Mouse (Mus musculus) lung, embryonic 14.5 days (tissue): Measurements from ENCODE around the gene Sox30. TPM values are rescaled to one million over a fixed set of nuclear protein-coding genes. Genes with fewer than 3 reads are reported as not detected.

Source experiments
- ATAC-seq: fragments of 200-750 bp; cut with Nextera tagmentation; 2 replicates; pipeline ENCODE4 v1.8.0; 2017; ENCODE audit warnings: mild to moderate bottlenecking, moderate TSS enrichment, moderate library complexity; ENCODE audit not compliant: insufficient read depth
- DNase-seq: peaks from one replicate; pipeline ENCODE4 v3.0.0-alpha.2; 2015
- H3K27ac ChIP-seq: fragments of 300-500 bp; sonication (generic); 2 replicates; pipeline ENCODE4 v1.5.1; 2014; ENCODE audit warnings: low read depth, mild to moderate bottlenecking, moderate library complexity
- H3K27me3 ChIP-seq: fragments of 300-500 bp; sonication (generic); 2 replicates; pipeline ENCODE4 v1.6.1; 2014; ENCODE audit warnings: low read length, control low read depth; ENCODE audit not compliant: insufficient read depth
- H3K36me3 ChIP-seq: fragments of 300-500 bp; sonication (generic); 2 replicates; pipeline ENCODE4 v1.6.1; 2014; ENCODE audit warnings: control low read depth; ENCODE audit not compliant: insufficient read depth
- H3K4me1 ChIP-seq: fragments of 300-500 bp; sonication (generic); 2 replicates; pipeline ENCODE4 v1.6.1; 2014; ENCODE audit warnings: antibody characterized with exemption, control low read depth; ENCODE audit not compliant: insufficient read depth
- H3K4me2 ChIP-seq: fragments of 300-500 bp; sonication (generic); 2 replicates; pipeline ENCODE4 v1.6.1; 2014; ENCODE audit warnings: mild to moderate bottlenecking
- H3K4me3 ChIP-seq: fragments of 300-500 bp; sonication (generic); 2 replicates; pipeline ENCODE4 v1.5.1; 2014; ENCODE audit warnings: low read depth, low read length
- H3K9ac ChIP-seq: fragments of 300-500 bp; sonication (generic); 2 replicates; pipeline ENCODE4 v1.6.1; 2014
- H3K9me3 ChIP-seq: fragments of 300-500 bp; sonication (generic); 2 replicates; pipeline ENCODE4 v1.6.1; 2016; ENCODE audit warnings: low read depth, low read length, control low read depth
- CTCF ChIP-seq: IDR thresholded peaks from 2 replicates; pipeline ENCODE4 v1.5.1; 2016; ENCODE audit warnings: antibody characterized with exemption, low read depth
- WGBS: fragments of 180-500 bp; shearing (Covaris S2); extraction: QIAGEN DNeasy Blood & Tissue Kit; methylation state at CpG from one replicate; pipeline ENCODE4 v1.1.7; 2014; 5-methylcytosine and 5-hydroxymethylcytosine counted together
- polyA plus RNA-seq: library from polyadenylated mRNA; unstranded; fragments of >200 nt; fragmentation: Nextera tagmentation; extraction: Ambion mirVana; gene quantifications from 2 replicates; pipeline ENCODE4 v1.2.1, GENCODE M21; 2014

Sox30 gene
- polyA plus RNA-seq = 0.09 and 0.12 TPM in 2 replicates

GRCm38 (mm10) chr11:45979946-45980892 is at the start of gene Sox30:
Gene Sox30, plus strand, starts transcription at chr11:45980310.
- Histone ChIP-seq H3K27ac (peak within 1 kb of the TSS; percentile 18; the same call in 1 of the 2 replicates), H3K4me3 (peak within 1 kb of the TSS; percentile 58), H3K9me3 (peaks cover 5% of the 10 kb centered on the region), H3K27me3 (peaks cover 3% of the 10 kb centered on the region; the same call in 1 of the 2 replicates), H3K4me1 (no peaks in the 10 kb centered on the region), H3K36me3 (no peaks in the 10 kb centered on the region), H3K9ac (peak within 1 kb of the TSS; percentile 80), H3K4me2 (peak within 1 kb of the TSS; percentile 84)
- DNase-seq = peak; percentile 73
- TF ChIP-seq CTCF = no peak
- WGBS = 8% methylated on average over 106 of the region's 115 CpGs
- ATAC-seq = peak; percentile 95

GRCm38 (mm10) chr11:45932771-45933170 is 47.3 kb upstream of the Sox30 start:
- Histone ChIP-seq H3K36me3 (peaks cover 69% of the 10 kb centered on the region), H3K4me3 (no peak overlapping the region), H3K4me2 (no peak overlapping the region), H3K9me3 (no peaks in the 10 kb centered on the region), H3K27me3 (no peaks in the 10 kb centered on the region), H3K27ac (no peak overlapping the region), H3K9ac (no peak overlapping the region), H3K4me1 (no peaks in the 10 kb centered on the region)
- no peak for DNase-seq
- no peak for TF ChIP-seq CTCF
- 89% methylated on average over 10 of the region's 10 CpGs for WGBS
- ATAC-seq = no peak

GRCm38 (mm10) chr11:45937478-45937877 is 42.6 kb upstream of the Sox30 start:
- TF ChIP-seq CTCF = no peak
- H3K27me3 ChIP-seq = no peaks in the 10 kb centered on the region
- H3K4me3 ChIP-seq = no peak overlapping the region
- no peaks in the 10 kb centered on the region for H3K9me3 ChIP-seq
- H3K27ac ChIP-seq = no peak overlapping the region
- H3K36me3 ChIP-seq = peaks cover 53% of the 10 kb centered on the region
- no peak for ATAC-seq
- H3K4me2 ChIP-seq = no peak overlapping the region
- no peaks in the 10 kb centered on the region for H3K4me1 ChIP-seq
- 90% methylated on average over 8 of the region's 8 CpGs for WGBS
- no peak for DNase-seq
- no peak overlapping the region for H3K9ac ChIP-seq

- peaks cover 42% of the 10 kb centered on the region for H3K36me3 ChIP-seq
- WGBS = 80% methylated on average over 8 of the region's 8 CpGs
- H3K27me3 ChIP-seq = no peaks in the 10 kb centered on the region
- H3K4me3 ChIP-seq = no peak overlapping the region
- no peak for TF ChIP-seq CTCF
- no peak overlapping the region for H3K27ac ChIP-seq
- no peak overlapping the region for H3K9ac ChIP-seq
- ATAC-seq = no peak
- no peak for DNase-seq
- no peaks in the 10 kb centered on the region for H3K9me3 ChIP-seq
- H3K4me1 ChIP-seq = peaks cover 12% of the 10 kb centered on the region; the same call in 1 of the 2 replicates
- no peak overlapping the region for H3K4me2 ChIP-seq
Measured at GRCm38 (mm10) chr11:45938917-45939316, 41.2 kb upstream of the Sox30 start.

GRCm38 (mm10) chr11:45942281-45942680 is 37.8 kb upstream of the Sox30 start:
- H3K9ac ChIP-seq = no peak overlapping the region
- no peaks in the 10 kb centered on the region for H3K27me3 ChIP-seq
- no peak overlapping the region for H3K4me2 ChIP-seq
- H3K9me3 ChIP-seq = no peaks in the 10 kb centered on the region
- TF ChIP-seq CTCF = no peak
- H3K4me3 ChIP-seq = no peak overlapping the region
- no peak overlapping the region for H3K27ac ChIP-seq
- peaks cover 12% of the 10 kb centered on the region; the same call in 1 of the 2 replicates for H3K4me1 ChIP-seq
- DNase-seq (no peak), ATAC-seq (no peak)
- H3K36me3 ChIP-seq = peaks cover 12% of the 10 kb centered on the region; the same call in 1 of the 2 replicates
- 87% methylated on average over 7 of the region's 7 CpGs for WGBS

- Histone ChIP-seq H3K27ac (no peak overlapping the region), H3K9me3 (no peaks in the 10 kb centered on the region), H3K4me2 (peak overlapping the region; percentile 88), H3K36me3 (peaks cover 12% of the 10 kb centered on the region; the same call in 1 of the 2 replicates), H3K9ac (peak overlapping the region; percentile 85), H3K27me3 (no peaks in the 10 kb centered on the region), H3K4me3 (peak overlapping the region; percentile 85), H3K4me1 (peaks cover 12% of the 10 kb centered on the region; the same call in 1 of the 2 replicates)
- TF ChIP-seq CTCF = no peak
- WGBS = 53% methylated on average over 7 of the region's 7 CpGs
- peak; percentile 21 for DNase-seq
- no peak for ATAC-seq
Measured at GRCm38 (mm10) chr11:45943108-45943705, 36.9 kb upstream of the Sox30 start.
